Mouse (Mus musculus): ENCODE data around the gene Cfap43. TPM values are rescaled to one million over a fixed set of nuclear protein-coding genes. Genes with fewer than 3 reads are reported as not detected.
A peak's percentile ranks its signal among the peaks of the same experiment; 100 is the strongest.

The Cfap43 gene
- total and polyA plus RNA-seq, 3 experiments, result 3.2 to 12.7 (median 11.7) TPM

- Histone ChIP-seq H3K36me3 (replicated peaks in 1 of 2; ENCODE audit: control insufficient read depth in 1 of 2, insufficient read depth in 1 of 2, low read length in 1 of 2) (peaks cover 12 to 33% of the 10 kb centered on the region in 2 experiments), H3K79me2 (replicated peaks; ENCODE audit: control insufficient read depth, extremely low read depth, insufficient read depth, poor library complexity, severe bottlenecking) (no peaks in the 10 kb centered on the region), H3K9ac (ENCODE audit: insufficient read depth, low read depth) (peak within 1 kb of the TSS; percentile 78), H3K4me3 (replicated peaks in 1 of 3; ENCODE audit: low read depth in 2 of 3, low read length in 2 of 3, poor library complexity in 1 of 3) (peak within 1 kb of the TSS; percentile 61 to 77 (median 76)), H3K4me2 (ENCODE audit: insufficient read depth, low read depth, poor library complexity, severe bottlenecking) (peak within 1 kb of the TSS; percentile 60), H3K27me3 (replicated peaks) (peaks cover 2% of the 10 kb centered on the region), H3K4me1 (ENCODE audit: control insufficient read depth in 1 of 2, insufficient read depth in 2 of 2) (peaks cover 19 to 43% of the 10 kb centered on the region in 2 experiments), H3K27ac (ENCODE audit: insufficient read depth, low read depth) (peak within 1 kb of the TSS; percentile 5; the same call in 1 of the 2 replicates), H3K9me3 (replicated peaks; ENCODE audit: low read length) (no peaks in the 10 kb centered on the region)
- in situ Hi-C loops (cut with MboI; ENCODE audit: low pct_ligation_motif_present, low pct_unique_long_range_greater_than_20kb, low sequenced_read_pairs), result loop anchor here (25.0 kb wide), 1 partner anchor 493 kb away; no protein-coding TSS in a partner anchor
- peak; percentile 72 for DNase-seq (ENCODE audit: extremely low read depth)
- dilution Hi-C loops (cut with MboI; ENCODE audit: extremely low pct_ligation_motif_present, extremely low pct_unique_long_range_greater_than_20kb, low sequenced_read_pairs), result no loop called here
- peak; percentile 25 for TF ChIP-seq ELF1 (IDR thresholded peaks at IDR 0.05; ENCODE audit: low read depth, low read length)
- peak; percentile 6; the same call in 1 of the 2 replicates for TF ChIP-seq NRF1 (IDR thresholded peaks at IDR 0.05; ENCODE audit: low read depth, low read length)
- no peak for TF ChIP-seq ETS1 (conservative IDR thresholded peaks at IDR 0.05; ENCODE audit: low read depth, low read length)
- TF ChIP-seq MYC (IDR thresholded peaks at IDR 0.05; ENCODE audit: low read depth, low read length), result peak; percentile 81; the same call in 1 of the 2 replicates
- TF ChIP-seq ZC3H11A (IDR thresholded peaks at IDR 0.05; ENCODE audit: low read depth, low read length), result no peak
- no peak for TF ChIP-seq CTCF (conservative IDR thresholded peaks at IDR 0.05 in 1 of 2, IDR thresholded peaks at IDR 0.05 in 1 of 2; ENCODE audit: low read depth in 2 of 2, low read length in 2 of 2)
- TF ChIP-seq TBP (conservative IDR thresholded peaks at IDR 0.05; ENCODE audit: low read depth, low read length), result peak; percentile 78
- TF ChIP-seq JUN (IDR thresholded peaks at IDR 0.05; ENCODE audit: insufficient read depth, low read depth, low read length), result no peak
- TF ChIP-seq MXI1 (IDR thresholded peaks at IDR 0.05; ENCODE audit: low read depth, low read length), result peak; percentile 96
- no peak for TF ChIP-seq MEF2A (IDR thresholded peaks at IDR 0.05; ENCODE audit: borderline replicate concordance, low read depth, low read length)
- peak; percentile 93 for TF ChIP-seq NELFE (IDR thresholded peaks at IDR 0.05; ENCODE audit: low read depth, low read length)
- TF ChIP-seq POLR2AphosphoS2 (IDR thresholded peaks at IDR 0.05; ENCODE audit: low read depth, low read length), result peak; percentile 66; the same call in 1 of the 2 replicates
- no peak; the same call in 1 of the 2 replicates for TF ChIP-seq USF1 (IDR thresholded peaks at IDR 0.05; ENCODE audit: low read depth, low read length)
- TF ChIP-seq MAFK (IDR thresholded peaks at IDR 0.05; ENCODE audit: insufficient replicate concordance, low read length), result no peak
- TF ChIP-seq RAD21 (IDR thresholded peaks at IDR 0.05; ENCODE audit: low read depth, low read length), result no peak
- TF ChIP-seq GABPA (IDR thresholded peaks at IDR 0.05; ENCODE audit: insufficient replicate concordance, low read depth, low read length), result no peak
- no peak for TF ChIP-seq UBTF (IDR thresholded peaks at IDR 0.05; ENCODE audit: low read depth, low read length)
- TF ChIP-seq USF2 (conservative IDR thresholded peaks at IDR 0.05; ENCODE audit: low read depth, low read length), result no peak
- TF ChIP-seq MAX (IDR thresholded peaks at IDR 0.05; ENCODE audit: low read length), result peak; percentile 90
- TF ChIP-seq JUND (conservative IDR thresholded peaks at IDR 0.05; ENCODE audit: low read depth, low read length), result no peak
- no peak for TF ChIP-seq ZNF384 (IDR thresholded peaks at IDR 0.05; ENCODE audit: low read depth, low read length)
- TF ChIP-seq EP300 (IDR thresholded peaks at IDR 0.05; ENCODE audit: low read length), result no peak
- peak; percentile 44 for TF ChIP-seq HCFC1 (IDR thresholded peaks at IDR 0.05; ENCODE audit: low read depth, low read length)
- peak; percentile 87 for TF ChIP-seq ZMIZ1 (IDR thresholded peaks at IDR 0.05; ENCODE audit: low read depth, low read length)
- no peak for TF ChIP-seq CHD1 (IDR thresholded peaks at IDR 0.05; ENCODE audit: low read depth, low read length)
- TF ChIP-seq PAX5 (IDR thresholded peaks at IDR 0.05; ENCODE audit: low read length), result no peak
- TF ChIP-seq CHD2 (IDR thresholded peaks at IDR 0.05; ENCODE audit: low read length), result no peak
- no peak for TF ChIP-seq ZKSCAN1 (IDR thresholded peaks at IDR 0.05; ENCODE audit: borderline replicate concordance, low read depth, low read length)
- TF ChIP-seq MAZ (IDR thresholded peaks at IDR 0.05; ENCODE audit: low read depth, low read length), result peak; percentile 85
- no peak; the same call in none of the 2 replicates for TF ChIP-seq BHLHE40 (IDR thresholded peaks at IDR 0.05; ENCODE audit: low read depth, low read length)
- no peak for TF ChIP-seq E2F4 (IDR thresholded peaks at IDR 0.05; ENCODE audit: insufficient replicate concordance, low read depth, low read length)
- peak; percentile 42; the same call in 1 of the 2 replicates for TF ChIP-seq IRF4 (IDR thresholded peaks at IDR 0.05; ENCODE audit: low read depth, low read length)
- no peak for TF ChIP-seq KAT2A (IDR thresholded peaks at IDR 0.05; ENCODE audit: insufficient replicate concordance, low read length)
- TF ChIP-seq POLR2A (IDR thresholded peaks at IDR 0.05; ENCODE audit: low read depth, low read length), result peak; percentile 96
- no peak for TF ChIP-seq RCOR1 (conservative IDR thresholded peaks at IDR 0.05; ENCODE audit: low read depth, low read length)
- TF ChIP-seq SIN3A (IDR thresholded peaks at IDR 0.05; ENCODE audit: low read length), result peak; percentile 93
- TF ChIP-seq SMC3 (IDR thresholded peaks at IDR 0.05; ENCODE audit: low read depth, low read length), result no peak
Observed at GRCm38 (mm10) chr19:47854796-47855783, 64.0 kb downstream of the Cfap43 start, which contains the start of gene Gsto1. Gene Gsto1, plus strand, starts transcription at chr19:47854970.
